Mouse (Mus musculus) CD4-positive, CD25-positive, alpha-beta regulatory T cell, adult 4 months (primary cell): Measurements from ENCODE around the gene Runx2. TPM values are rescaled to one million over a fixed set of nuclear protein-coding genes. Genes with fewer than 3 reads are reported as not detected.

Source experiments
- ATAC-seq: one replicate; pipeline ENCODE4 v1.8.0; 2017
- polyA plus RNA-seq, 2 experiments: library from polyadenylated mRNA; unstranded; fragments of 100-300 nt; shearing (Covaris generic); gene quantifications; one replicate each; pipeline ENCODE4 v1.2.1; 2017

The Runx2 gene
- polyA plus RNA-seq, 2 experiments from 2014 or later = 4.2 to 6.0 TPM

- no peak for ATAC-seq
These were observed 154.3 kb downstream of the Runx2 start for GRCm38 (mm10) chr17:44660121-44660806.

GRCm38 (mm10) chr17:44654503-44654902 is 160.1 kb downstream of the Runx2 start:
- ATAC-seq = peak; percentile 94

- no peak for ATAC-seq
These were observed 161.5 kb downstream of the Runx2 start for GRCm38 (mm10) chr17:44653081-44653480.

GRCm38 (mm10) chr17:44652054-44652453 is 162.5 kb downstream of the Runx2 start:
- ATAC-seq = no peak

GRCm38 (mm10) chr17:44651613-44652012 is 163.0 kb downstream of the Runx2 start:
- ATAC-seq = no peak

GRCm38 (mm10) chr17:44650431-44650830 is 164.2 kb downstream of the Runx2 start:
- ATAC-seq = no peak

GRCm38 (mm10) chr17:44649056-44649455 is 165.5 kb downstream of the Runx2 start:
- ATAC-seq = no peak

GRCm38 (mm10) chr17:44647916-44648315 is 166.7 kb downstream of the Runx2 start:
- ATAC-seq = no peak

- no peak for ATAC-seq
These were observed 169.5 kb downstream of the Runx2 start for GRCm38 (mm10) chr17:44645146-44645545.

GRCm38 (mm10) chr17:44643260-44643659 is 171.3 kb downstream of the Runx2 start:
- ATAC-seq = no peak

GRCm38 (mm10) chr17:44642126-44642525 is 172.5 kb downstream of the Runx2 start:
- no peak for ATAC-seq

- ATAC-seq = no peak
These were observed 173.7 kb downstream of the Runx2 start for GRCm38 (mm10) chr17:44640910-44641309.

GRCm38 (mm10) chr17:44639446-44639845 is 175.2 kb downstream of the Runx2 start:
- ATAC-seq = no peak

- ATAC-seq = no peak
These were observed 177.3 kb downstream of the Runx2 start for GRCm38 (mm10) chr17:44637181-44637880.

GRCm38 (mm10) chr17:44634486-44634885 is 180.1 kb downstream of the Runx2 start:
- no peak for ATAC-seq

- peak; percentile 26 for ATAC-seq
These were observed 180.8 kb downstream of the Runx2 start for GRCm38 (mm10) chr17:44633607-44634415.

GRCm38 (mm10) chr17:44632941-44633340 is 181.7 kb downstream of the Runx2 start:
- ATAC-seq = no peak

GRCm38 (mm10) chr17:44632292-44632691 is 182.3 kb downstream of the Runx2 start:
- no peak for ATAC-seq

- no peak for ATAC-seq
These were observed 183.0 kb downstream of the Runx2 start for GRCm38 (mm10) chr17:44631577-44631976.

GRCm38 (mm10) chr17:44627317-44627716 is 187.3 kb downstream of the Runx2 start:
- ATAC-seq = no peak

- no peak for ATAC-seq
These were observed 190.9 kb downstream of the Runx2 start for GRCm38 (mm10) chr17:44623707-44624106.

- no peak for ATAC-seq
These were observed 191.3 kb downstream of the Runx2 start for GRCm38 (mm10) chr17:44623271-44623670.

- ATAC-seq = no peak
These were observed 194.1 kb downstream of the Runx2 start for GRCm38 (mm10) chr17:44620456-44620855.
